ENCODE assay signal across 22 mouse cellular contexts in the genomic region with DNA sequence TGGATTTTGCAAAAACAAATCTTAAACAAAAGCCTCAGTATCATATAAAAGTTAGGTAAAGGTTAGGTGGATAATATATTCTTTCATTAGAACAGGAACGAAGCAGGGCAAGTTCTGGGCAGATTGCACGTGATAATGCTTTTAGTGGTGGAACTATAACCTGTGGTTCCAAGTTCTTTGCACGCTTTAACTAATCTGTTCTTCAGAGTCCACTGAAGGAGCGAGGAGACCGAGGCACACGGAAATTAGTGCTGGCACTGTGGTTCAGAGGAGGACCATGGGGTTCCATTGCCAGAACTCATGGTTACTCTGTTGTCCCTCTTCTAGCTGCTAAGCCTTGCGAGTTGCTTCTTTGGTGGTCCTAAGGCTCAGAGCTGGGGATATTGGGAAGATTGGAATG. TPM values are rescaled to one million over a fixed set of nuclear protein-coding genes. Genes with fewer than 3 reads are reported as not detected.
DNase-seq lines count a peak whose midpoint lies in the region; ATAC-seq and TF ChIP-seq lines count a peak whose summit lies in the region.
"Had no signal": no experiment of that assay in that cellular context is flagged by ENCODE, and none has a peak within 500 bp of the region (broad histone marks: within the 10 kb centered on the region; RNA-seq: fewer than 3 reads in every experiment).

No protein-coding gene starts in this region.

- TF ChIP-seq CTCF in spleen, adult 2 months (IDR thresholded peaks at IDR 0.05; ENCODE audit: extremely low read depth, insufficient read depth, insufficient read length, insufficient replicate concordance), result no peak

- peaks cover 7% of the 10 kb centered on the region; the same call in 1 of the 2 replicates for H3K4me1 ChIP-seq in intestine, embryonic 14.5 days (replicated peaks; ENCODE audit: control insufficient read depth, insufficient read depth, low read length)
- no peaks in the 10 kb centered on the region for H3K4me1 ChIP-seq in intestine, embryonic 15.5 days (replicated peaks)
- H3K4me1 ChIP-seq in spleen, adult 2 months (ENCODE audit: control insufficient read depth, insufficient read depth, insufficient read length), result peaks cover 30% of the 10 kb centered on the region

- no peaks in the 10 kb centered on the region for H3K36me3 ChIP-seq in intestine, embryonic 14.5 days (ENCODE audit: control insufficient read depth, insufficient read depth, low read length)
- no peaks in the 10 kb centered on the region for H3K36me3 ChIP-seq in intestine, embryonic 15.5 days
- no peaks in the 10 kb centered on the region; the same call in 1 of the 2 replicates for H3K36me3 ChIP-seq in spleen, adult 2 months (ENCODE audit: control insufficient read depth, insufficient read depth, low read length)
- H3K36me3 ChIP-seq: forebrain, embryonic 15.5 days; hindbrain, embryonic 12.5 days; hindbrain, embryonic 15.5 days had no signal

- 97% methylated on average over 7 of the region's 7 CpGs for WGBS in intestine, embryonic 14.5 days
- WGBS in intestine, embryonic 15.5 days, result 96% methylated on average over 7 of the region's 7 CpGs
- 72% methylated on average over 7 of the region's 7 CpGs for WGBS in spleen, adult 2 months

- H3K9ac ChIP-seq in intestine, embryonic 14.5 days (ENCODE audit: low read length), result no peak overlapping the region
- H3K9ac ChIP-seq in intestine, embryonic 15.5 days, result no peak overlapping the region
- H3K9ac ChIP-seq: embryonic facial prominence, embryonic 13.5 days; forebrain, embryonic 12.5 days; forebrain, embryonic 15.5 days; hindbrain, embryonic 12.5 days; hindbrain, embryonic 15.5 days had no signal

- H3K27me3 ChIP-seq in intestine, embryonic 14.5 days (replicated peaks; ENCODE audit: control insufficient read depth, insufficient read depth, low read length), result no peaks in the 10 kb centered on the region
- H3K27me3 ChIP-seq in intestine, embryonic 15.5 days (replicated peaks), result no peaks in the 10 kb centered on the region
- H3K27me3 ChIP-seq in spleen, adult 2 months (ENCODE audit: control insufficient read depth, insufficient read depth, low read length), result no peaks in the 10 kb centered on the region
- H3K27me3 ChIP-seq: embryonic facial prominence, embryonic 13.5 days; forebrain, embryonic 12.5 days; forebrain, embryonic 15.5 days; hindbrain, embryonic 12.5 days; hindbrain, embryonic 15.5 days had no signal

- no peak for ATAC-seq in intestine, embryonic 14.5 days (replicated peaks; ENCODE audit: low FRiP score, low TSS enrichment, low read depth)
- ATAC-seq in intestine, embryonic 15.5 days, result no peak
- ATAC-seq: forebrain, embryonic 15.5 days had no signal

- TF ChIP-seq POLR2A in spleen, adult 2 months (IDR thresholded peaks at IDR 0.05; ENCODE audit: low read depth, low read length), result no peak

- no peaks in the 10 kb centered on the region for H3K9me3 ChIP-seq in intestine, embryonic 14.5 days (ENCODE audit: control insufficient read depth, low read length)
- H3K9me3 ChIP-seq in intestine, embryonic 15.5 days, result no peaks in the 10 kb centered on the region
- H3K9me3 ChIP-seq: embryonic facial prominence, embryonic 10.5 days; embryonic facial prominence, embryonic 13.5 days; forebrain, embryonic 12.5 days; forebrain, embryonic 15.5 days; hindbrain, embryonic 12.5 days; hindbrain, embryonic 15.5 days had no signal

- H3K27ac ChIP-seq in intestine, embryonic 14.5 days (ENCODE audit: low read depth), result no peak overlapping the region
- no peak overlapping the region for H3K27ac ChIP-seq in intestine, embryonic 15.5 days
- peak overlapping the region; percentile 59 for H3K27ac ChIP-seq in spleen, adult 2 months (ENCODE audit: insufficient read depth, low read length)
- H3K27ac ChIP-seq: embryonic facial prominence, embryonic 13.5 days; forebrain, embryonic 12.5 days; forebrain, embryonic 15.5 days; heart, adult 2 months; hindbrain, embryonic 12.5 days; hindbrain, embryonic 15.5 days had no signal

- peak; percentile 28 for DNase-seq in intestine, embryonic 14.5 days (ENCODE audit: low spot score)
- DNase-seq in spleen, adult 2 months (ENCODE audit: low read depth in 1 of 2, low spot score in 2 of 2), result no peak
- DNase-seq in spleen, postnatal 4 days (ENCODE audit: low spot score in 2 of 2), result no peak
- DNase-seq in T-cell, adult 2 months (ENCODE audit: low spot score), result peak; percentile 43
- DNase-seq in layer of hippocampus, postnatal 25 days (ENCODE audit: extremely low spot score in 1 of 2, low spot score in 1 of 2), result no peak
- DNase-seq: adrenal gland, adult 8-10 months; adrenal gland, postnatal 25 days; cerebellum, adult 11-12 months; cerebellum, adult 8-10 months; cerebellum, postnatal 36 days; embryo, embryonic 11 days had no signal

- no peak overlapping the region for H3K4me3 ChIP-seq in intestine, embryonic 14.5 days (ENCODE audit: low read depth, low read length)
- no peak overlapping the region for H3K4me3 ChIP-seq in intestine, embryonic 15.5 days (replicated peaks)
- H3K4me3 ChIP-seq in spleen, adult 2 months (ENCODE audit: extremely low read depth, insufficient read depth, insufficient read length), result no peak overlapping the region
- H3K4me3 ChIP-seq: embryonic facial prominence, embryonic 10.5 days; embryonic facial prominence, embryonic 13.5 days; erythroblast, embryonic 14.5 days; forebrain, embryonic 12.5 days; forebrain, embryonic 15.5 days; heart, adult 2 months; hindbrain, embryonic 12.5 days; hindbrain, embryonic 15.5 days had no signal

- H3K4me2 ChIP-seq in intestine, embryonic 14.5 days (ENCODE audit: low read length), result no peak overlapping the region
- no peak overlapping the region for H3K4me2 ChIP-seq in intestine, embryonic 15.5 days (replicated peaks)
- H3K4me2 ChIP-seq: embryonic facial prominence, embryonic 13.5 days; forebrain, embryonic 12.5 days; forebrain, embryonic 15.5 days; heart, embryonic 11.5 days; hindbrain, embryonic 12.5 days; hindbrain, embryonic 15.5 days had no signal

RNA-seq across cellular contexts. Expression of gene Bach2, which starts 20.0 kb away (rescaled TPM):
- 6.7 and 8.4 TPM in 2 replicates for polyA plus RNA-seq in intestine, embryonic 14.5 days (2014; fragmentation: Nextera tagmentation; extraction: Ambion mirVana)
- polyA plus RNA-seq in intestine, embryonic 15.5 days (2015; fragmentation: Nextera tagmentation; extraction: Ambion mirVana), result 4.4 and 4.7 TPM in 2 replicates
- 14.1 and 16.5 TPM in 2 replicates for polyA plus RNA-seq in spleen, adult 2 months (2012; rRNA removed)
- total RNA-seq in layer of hippocampus, postnatal 25 days (2021), result 10 to 100 TPM in 1 of 2 experiments, 1 to 10 TPM in 1; 9.8 to 17.5 TPM
- total RNA-seq: MEL had no signal

Comparison
In these comparisons a context has a peak if more than half of its experiments do, and no peak if none do; other contexts are left out.
1. DNase-seq: peak in intestine, embryonic 14.5 days (single experiment) and T-cell, adult 2 months (single experiment); none in spleen, adult 2 months (0 of 2), spleen, postnatal 4 days (0 of 2) and layer of hippocampus, postnatal 25 days (0 of 2).